ENCODE assay signal across 17 mouse cellular contexts in genomic region chr6:61765801-61766200, GRCm38 (mm10).
"Had no signal": no experiment of that assay in that cellular context is flagged by ENCODE, and none has a peak within 500 bp of the region (broad histone marks: within the 10 kb centered on the region; RNA-seq: fewer than 3 reads in every experiment).

No protein-coding gene starts in this region.

- DNase-seq: cerebellum, adult 8-10 months; cerebellum, adult 9-10 months; cerebellum, adult 9-11 months; cerebellum, postnatal 10 days; cerebellum, postnatal 14 days; cerebellum, postnatal 25 days; cerebellum, postnatal 36 days; embryo, embryonic 11 days; forebrain, postnatal 0 days; gastrocnemius, adult 2 months; gastrocnemius, postnatal 10 days; gastrocnemius, postnatal 14 days; gastrocnemius, postnatal 25 days; gastrocnemius, postnatal 36 days; heart, adult 11 months; heart, adult 18-20 months; heart, adult 2 months had no signal
